Mouse (Mus musculus): ENCODE results near the gene Pla2g2f. TPM values are rescaled to one million over a fixed set of nuclear protein-coding genes. Genes with fewer than 3 reads are reported as not detected.

Pla2g2f gene
- not detected for total RNA-seq (2021)

- DNase-seq (ENCODE audit: low spot score in 2 of 2): no peak
- intact Hi-C loops (cut with DNase I): no loop called here
Measured at GRCm38 (mm10) chr4:138757416-138757815, at the start of gene Pla2g2f. Gene Pla2g2f, minus strand, starts transcription at chr4:138757626.

GRCm38 (mm10) chr4:138806920-138807541 lies 49.6 kb upstream of the Pla2g2f start:
- intact Hi-C loops (cut with DNase I): no loop called here
- no peak for DNase-seq (ENCODE audit: low spot score in 2 of 2)

GRCm38 (mm10) chr4:138806160-138806559 lies 48.7 kb upstream of the Pla2g2f start:
- intact Hi-C loops (cut with DNase I): no loop called here

GRCm38 (mm10) chr4:138805248-138805647 lies 47.8 kb upstream of the Pla2g2f start:
- no peak for DNase-seq (ENCODE audit: low spot score in 2 of 2)
- intact Hi-C loops (cut with DNase I): no loop called here

More at GRCm38 (mm10) chr4:138806160-138806559, 48.7 kb upstream of the Pla2g2f start:
- no peak for DNase-seq (ENCODE audit: low spot score in 2 of 2)

- intact Hi-C loops (cut with DNase I): loop anchor here (5.0 kb wide), 1 partner anchor 49 kb away; no protein-coding TSS in a partner anchor
- no peak for DNase-seq (ENCODE audit: low spot score in 2 of 2)
Measured at GRCm38 (mm10) chr4:138802917-138803316, 45.5 kb upstream of the Pla2g2f start.

- DNase-seq (ENCODE audit: low spot score in 2 of 2): peak in 1 of 2 experiments; percentile 48
- intact Hi-C loops (cut with DNase I): loop anchor here (5.0 kb wide), 1 partner anchor 51 kb away; no protein-coding TSS in a partner anchor
Measured at GRCm38 (mm10) chr4:138801631-138802030, 44.2 kb upstream of the Pla2g2f start.

- intact Hi-C loops (cut with DNase I): loop anchor here (5.0 kb wide), 1 partner anchor 52 kb away; no protein-coding TSS in a partner anchor
- no peak for DNase-seq (ENCODE audit: low spot score in 2 of 2)
Measured at GRCm38 (mm10) chr4:138800134-138800744, 42.8 kb upstream of the Pla2g2f start.

- intact Hi-C loops (cut with DNase I): no loop called here
- DNase-seq (ENCODE audit: low spot score in 2 of 2): peak; percentile 51 to 61
Measured at GRCm38 (mm10) chr4:138797217-138797570, 39.8 kb upstream of the Pla2g2f start.

- DNase-seq (ENCODE audit: low spot score in 2 of 2): no peak
- intact Hi-C loops (cut with DNase I): no loop called here
Measured at GRCm38 (mm10) chr4:138796513-138797216, 39.2 kb upstream of the Pla2g2f start.

GRCm38 (mm10) chr4:138794344-138794743 lies 36.9 kb upstream of the Pla2g2f start:
- intact Hi-C loops (cut with DNase I): loop anchor here (5.0 kb wide), 1 partner anchor 347 kb away; no protein-coding TSS in a partner anchor
- DNase-seq (ENCODE audit: low spot score in 2 of 2): no peak

GRCm38 (mm10) chr4:138793276-138793675 lies 35.9 kb upstream of the Pla2g2f start:
- DNase-seq (ENCODE audit: low spot score in 2 of 2): peak; percentile 65 to 67
- intact Hi-C loops (cut with DNase I): loop anchor here (5.0 kb wide), 1 partner anchor 346 kb away; no protein-coding TSS in a partner anchor

- intact Hi-C loops (cut with DNase I): loop anchor here (5.0 kb wide), 1 partner anchor 345 kb away; no protein-coding TSS in a partner anchor
- no peak for DNase-seq (ENCODE audit: low spot score in 2 of 2)
Measured at GRCm38 (mm10) chr4:138792599-138792998, 35.2 kb upstream of the Pla2g2f start.

- intact Hi-C loops (cut with DNase I): loop anchor here (2.0 to 5.0 kb wide), 2 partner anchors 41 to 344 kb away; no protein-coding TSS in a partner anchor
Measured at GRCm38 (mm10) chr4:138791452-138791851, 34.0 kb upstream of the Pla2g2f start.

GRCm38 (mm10) chr4:138788381-138788780 lies 31.0 kb upstream of the Pla2g2f start:
- no peak for DNase-seq (ENCODE audit: low spot score in 2 of 2)
- intact Hi-C loops (cut with DNase I): no loop called here

More at GRCm38 (mm10) chr4:138791452-138791851, 34.0 kb upstream of the Pla2g2f start:
- no peak for DNase-seq (ENCODE audit: low spot score in 2 of 2)

- DNase-seq (ENCODE audit: low spot score in 2 of 2): no peak
- intact Hi-C loops (cut with DNase I): no loop called here
Measured at GRCm38 (mm10) chr4:138786141-138786540, 28.7 kb upstream of the Pla2g2f start.

GRCm38 (mm10) chr4:138785721-138786120 lies 28.3 kb upstream of the Pla2g2f start:
- DNase-seq (ENCODE audit: low spot score in 2 of 2): no peak
- intact Hi-C loops (cut with DNase I): no loop called here

GRCm38 (mm10) chr4:138782098-138782497 lies 24.7 kb upstream of the Pla2g2f start:
- DNase-seq (ENCODE audit: low spot score in 2 of 2): peak in 1 of 2 experiments; percentile 58
- intact Hi-C loops (cut with DNase I): no loop called here

GRCm38 (mm10) chr4:138780300-138780699 lies 22.9 kb upstream of the Pla2g2f start:
- intact Hi-C loops (cut with DNase I): no loop called here
- no peak for DNase-seq (ENCODE audit: low spot score in 2 of 2)

- no peak for DNase-seq (ENCODE audit: low spot score in 2 of 2)
- intact Hi-C loops (cut with DNase I): no loop called here
Measured at GRCm38 (mm10) chr4:138777417-138778407, 20.3 kb upstream of the Pla2g2f start.
